Comparison of ENCODE assay signal across 7 mouse cellular contexts in genomic region chr10:8454711-8455110, GRCm38 (mm10).
"Had no signal": no experiment of that assay in that cellular context is flagged by ENCODE, and none has a peak within 500 bp of the region (broad histone marks: within the 10 kb centered on the region; RNA-seq: fewer than 3 reads in every experiment).

No protein-coding gene starts in this region.

- DNase-seq: kidney, adult 8-10 months; kidney, postnatal 36 days; left cerebral cortex, postnatal 4 days; lung, adult 2 months; right cerebral cortex, adult 18-20 months; right cerebral cortex, postnatal 25 days; thymus, postnatal 4 days had no signal
